Mouse (Mus musculus) olfactory bulb, adult 2 months (tissue): ENCODE measurements around the gene Hmgb1.

Experiments used
- CTCF ChIP-seq: fragments of 200-500 bp; IDR thresholded peaks from 2 replicates; pipeline ENCODE4 v1.5.1; 2012; ENCODE audit warnings: low read depth, mild to moderate bottlenecking, low read length, moderate library complexity; ENCODE audit not compliant: insufficient read depth
- POLR2A ChIP-seq: fragments of 200-500 bp; IDR thresholded peaks from 2 replicates; pipeline ENCODE4 v1.6.1; 2012; ENCODE audit warnings: mild to moderate bottlenecking, low read depth, low read length, moderate library complexity; ENCODE audit not compliant: insufficient read depth

- TF ChIP-seq POLR2A = no peak
- TF ChIP-seq CTCF = no peak
Observed at GRCm38 (mm10) chr5:149049435-149049834, 134.9 kb downstream of the Hmgb1 start.
